In the genomic region with DNA sequence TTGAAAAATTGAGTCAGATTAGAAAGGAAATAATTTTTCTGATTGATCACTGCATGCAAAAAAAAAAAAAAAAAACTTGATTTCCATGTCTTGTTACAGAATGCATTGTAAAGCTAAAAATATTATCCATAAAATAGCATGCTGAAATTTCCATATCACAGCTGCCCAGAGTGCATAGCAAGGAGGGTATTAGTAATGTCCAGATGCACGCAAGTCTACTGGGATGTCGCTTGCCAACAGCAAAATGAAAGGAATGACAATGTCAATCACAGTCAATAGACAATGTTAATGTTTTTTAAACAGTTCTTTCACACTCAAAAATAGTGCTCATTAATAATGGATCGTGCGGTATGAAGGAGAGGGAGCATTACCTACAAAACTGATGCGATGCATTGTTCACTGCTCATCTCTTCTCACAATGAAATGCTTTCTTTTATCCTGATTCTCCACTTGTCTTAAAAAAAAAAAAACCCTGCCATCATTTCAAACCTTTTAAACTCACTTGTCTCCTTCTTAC, we compare ENCODE assay signal across 22 mouse cellular contexts.
DNase-seq lines count a peak whose midpoint lies in the region; ATAC-seq and TF ChIP-seq lines count a peak whose summit lies in the region.
"Had no signal": no experiment of that assay in that cellular context is flagged by ENCODE, and none has a peak within 500 bp of the region (broad histone marks: within the 10 kb centered on the region; RNA-seq: fewer than 3 reads in every experiment).

No protein-coding gene starts in this region.

- no peaks in the 10 kb centered on the region for H3K4me1 ChIP-seq in hindbrain, embryonic 11.5 days (replicated peaks; ENCODE audit: control insufficient read depth, insufficient read depth, low read length)
- H3K4me1 ChIP-seq in hindbrain, embryonic 10.5 days (replicated peaks), result no peaks in the 10 kb centered on the region
- H3K4me1 ChIP-seq in midbrain, embryonic 14.5 days (ENCODE audit: control insufficient read depth, insufficient read depth, low read length), result no peaks in the 10 kb centered on the region
- no peaks in the 10 kb centered on the region for H3K4me1 ChIP-seq in midbrain, embryonic 11.5 days (ENCODE audit: control insufficient read depth, insufficient read depth, low read length)
- H3K4me1 ChIP-seq: embryonic facial prominence, embryonic 12.5 days; embryonic facial prominence, embryonic 15.5 days had no signal

- no peaks in the 10 kb centered on the region for H3K27me3 ChIP-seq in hindbrain, embryonic 11.5 days (ENCODE audit: control insufficient read depth, insufficient read depth, low read length)
- no peaks in the 10 kb centered on the region for H3K27me3 ChIP-seq in hindbrain, embryonic 10.5 days (ENCODE audit: insufficient read depth, poor library complexity, severe bottlenecking)
- H3K27me3 ChIP-seq in midbrain, embryonic 14.5 days (ENCODE audit: control insufficient read depth, insufficient read depth, low read length), result no peaks in the 10 kb centered on the region
- H3K27me3 ChIP-seq in midbrain, embryonic 11.5 days (ENCODE audit: control insufficient read depth, insufficient read depth, low read length), result no peaks in the 10 kb centered on the region
- H3K27me3 ChIP-seq: embryonic facial prominence, embryonic 12.5 days; embryonic facial prominence, embryonic 15.5 days had no signal

- TF ChIP-seq CTCF in layer of hippocampus, adult 2 months (conservative IDR thresholded peaks at IDR 0.05), result no peak

- ATAC-seq in hindbrain, embryonic 11.5 days (ENCODE audit: low FRiP score), result peak; percentile 79
- ATAC-seq in midbrain, embryonic 14.5 days (ENCODE audit: low FRiP score, low TSS enrichment), result peak; percentile 53; the same call in 1 of the 2 replicates
- no peak for ATAC-seq in midbrain, embryonic 11.5 days (ENCODE audit: low FRiP score)
- ATAC-seq: activated CD4-positive, CD25-positive, alpha-beta regulatory T cell, adult 4 months; forebrain, embryonic 14.5 days had no signal

- WGBS in hindbrain, embryonic 11.5 days, result 71% methylated on average over 5 of the region's 5 CpGs
- WGBS in hindbrain, embryonic 10.5 days, result 74% methylated on average over 5 of the region's 5 CpGs
- WGBS in midbrain, embryonic 14.5 days, result 31% methylated on average over 5 of the region's 5 CpGs
- WGBS in midbrain, embryonic 11.5 days, result 85% methylated on average over 5 of the region's 5 CpGs

- H3K4me3 ChIP-seq in hindbrain, embryonic 11.5 days (ENCODE audit: low read depth, low read length), result no peak overlapping the region
- no peak overlapping the region for H3K4me3 ChIP-seq in hindbrain, embryonic 10.5 days
- no peak overlapping the region for H3K4me3 ChIP-seq in layer of hippocampus, adult 2 months
- no peak overlapping the region for H3K4me3 ChIP-seq in midbrain, embryonic 14.5 days (replicated peaks; ENCODE audit: low read depth, low read length)
- H3K4me3 ChIP-seq in midbrain, embryonic 11.5 days (ENCODE audit: low read depth, low read length), result no peak overlapping the region
- H3K4me3 ChIP-seq: embryonic facial prominence, embryonic 12.5 days; embryonic facial prominence, embryonic 15.5 days; gastrocnemius, adult 2 months had no signal

- DNase-seq in hindbrain, embryonic 11.5 days (ENCODE audit: low spot score), result no peak
- no peak for DNase-seq in hindbrain, embryonic 10.5 days (ENCODE audit: low spot score)
- no peak for DNase-seq in layer of hippocampus, adult 2 months (ENCODE audit: low spot score in 2 of 2)
- DNase-seq in layer of hippocampus, adult 9-11 months, result no peak
- DNase-seq in midbrain, embryonic 14.5 days, result peak; percentile 53
- DNase-seq in midbrain, embryonic 11.5 days (ENCODE audit: low spot score, missing footprints), result no peak
- DNase-seq in left cerebral cortex, postnatal 14 days (ENCODE audit: low spot score in 2 of 2), result no peak
- DNase-seq: adrenal gland, adult 8-10 months; adrenal gland, postnatal 36 days; cerebellum, adult 11 months; cerebellum, adult 2 months; cerebellum, adult 9-11 months; cerebellum, postnatal 25 days; gastrocnemius, adult 2 months; gastrocnemius, postnatal 14 days; heart, adult 11 months had no signal

- H3K27ac ChIP-seq in hindbrain, embryonic 11.5 days (ENCODE audit: low read depth, low read length), result no peak overlapping the region
- H3K27ac ChIP-seq in hindbrain, embryonic 10.5 days, result no peak overlapping the region
- peak overlapping the region; percentile 77 for H3K27ac ChIP-seq in layer of hippocampus, adult 2 months
- H3K27ac ChIP-seq in midbrain, embryonic 14.5 days (replicated peaks; ENCODE audit: low read depth, low read length), result no peak overlapping the region
- no peak overlapping the region for H3K27ac ChIP-seq in midbrain, embryonic 11.5 days (ENCODE audit: low read depth, low read length)
- H3K27ac ChIP-seq: embryonic facial prominence, embryonic 12.5 days; embryonic facial prominence, embryonic 15.5 days; gastrocnemius, adult 2 months had no signal

- no peak overlapping the region for H3K4me2 ChIP-seq in hindbrain, embryonic 11.5 days (replicated peaks; ENCODE audit: low read depth, low read length)
- no peak overlapping the region for H3K4me2 ChIP-seq in midbrain, embryonic 14.5 days (ENCODE audit: low read length)
- no peak overlapping the region for H3K4me2 ChIP-seq in midbrain, embryonic 11.5 days
- H3K4me2 ChIP-seq: embryonic facial prominence, embryonic 12.5 days; embryonic facial prominence, embryonic 15.5 days; heart, embryonic 11.5 days had no signal

- H3K9me3 ChIP-seq in hindbrain, embryonic 11.5 days (ENCODE audit: control insufficient read depth, low read length), result no peaks in the 10 kb centered on the region
- no peaks in the 10 kb centered on the region for H3K9me3 ChIP-seq in hindbrain, embryonic 10.5 days
- H3K9me3 ChIP-seq in midbrain, embryonic 14.5 days (ENCODE audit: control insufficient read depth, low read length), result no peaks in the 10 kb centered on the region
- H3K9me3 ChIP-seq in midbrain, embryonic 11.5 days (ENCODE audit: control insufficient read depth, low read length), result no peaks in the 10 kb centered on the region
- H3K9me3 ChIP-seq: embryonic facial prominence, embryonic 12.5 days; embryonic facial prominence, embryonic 15.5 days had no signal

- intact Hi-C loops in left cerebral cortex, postnatal 14 days (cut with DNase I), result no loop called here

- no peak overlapping the region for H3K9ac ChIP-seq in hindbrain, embryonic 11.5 days (ENCODE audit: low read depth, low read length)
- no peak overlapping the region for H3K9ac ChIP-seq in midbrain, embryonic 14.5 days (replicated peaks; ENCODE audit: low read length)
- no peak overlapping the region for H3K9ac ChIP-seq in midbrain, embryonic 11.5 days (ENCODE audit: low read length)
- H3K9ac ChIP-seq: embryonic facial prominence, embryonic 12.5 days; embryonic facial prominence, embryonic 15.5 days; forebrain, postnatal 0 days had no signal

- H3K36me3 ChIP-seq in hindbrain, embryonic 11.5 days (ENCODE audit: control insufficient read depth, insufficient read depth, low read length), result no peaks in the 10 kb centered on the region
- H3K36me3 ChIP-seq in hindbrain, embryonic 10.5 days, result no peaks in the 10 kb centered on the region
- H3K36me3 ChIP-seq in midbrain, embryonic 14.5 days (ENCODE audit: control insufficient read depth, insufficient read depth, low read length), result no peaks in the 10 kb centered on the region
- no peaks in the 10 kb centered on the region for H3K36me3 ChIP-seq in midbrain, embryonic 11.5 days (ENCODE audit: control insufficient read depth, insufficient read depth, low read length)
- H3K36me3 ChIP-seq: embryonic facial prominence, embryonic 12.5 days; embryonic facial prominence, embryonic 15.5 days had no signal
